Mouse (Mus musculus): ENCODE measurements at regions not wholly inside any gene's neighbourhood (a gene's known extent, or its start where the extent isn't known, plus 50 kb on each side); places are given as distances from the start of the nearest gene placed in this dataset.
"Not testable (repeated sequence)": the region's sequence is repeated elsewhere in the genome, so short reads cannot be mapped to it uniquely, and the experiment has no call there.

GRCm38 (mm10) chr6:22482257-22482656 is 126.2 kb upstream of the Fam3c start:
- not testable (repeated sequence) for TF ChIP-seq CTCF (IDR thresholded peaks at IDR 0.05; ENCODE audit: low read depth, low read length); POLR2A (IDR thresholded peaks at IDR 0.05; ENCODE audit: insufficient read depth, low read length)

Data from ES-Bruce4 (cell line).